8 mouse cellular contexts compared by ENCODE assay signal in genomic region chr8:119604996-119605395, GRCm38 (mm10). TPM values are rescaled to one million over a fixed set of nuclear protein-coding genes. Genes with fewer than 3 reads are reported as not detected.
DNase-seq lines count a peak whose midpoint lies in the region; ATAC-seq and TF ChIP-seq lines count a peak whose summit lies in the region.

Gene Taf1c (minus strand): TSS chr8:119605222.

- no peak for TF ChIP-seq EP300 in heart, postnatal 0 days (IDR thresholded peaks at IDR 0.05; ENCODE audit: low read depth)

- peak; percentile 48 for TF ChIP-seq CTCF in E14TG2a.4 (conservative IDR thresholded peaks at IDR 0.05; ENCODE audit: low read length)
- TF ChIP-seq CTCF in heart, postnatal 0 days (IDR thresholded peaks at IDR 0.05; ENCODE audit: low read depth): peak; percentile 86
- peak; percentile 77; the same call in 1 of the 2 replicates for TF ChIP-seq CTCF in testis, adult 2 months (IDR thresholded peaks at IDR 0.05; ENCODE audit: control insufficient read depth, insufficient read depth, insufficient replicate concordance, low read depth, low read length)

- H3K9ac ChIP-seq in forebrain, embryonic 12.5 days: peak within 1 kb of the TSS; percentile 77
- peak within 1 kb of the TSS; percentile 70 for H3K9ac ChIP-seq in heart, postnatal 0 days (replicated peaks; ENCODE audit: low read depth, low read length)
- peak within 1 kb of the TSS; percentile 90 for H3K9ac ChIP-seq in liver, embryonic 16.5 days (ENCODE audit: low read depth, low read length)
- peak within 1 kb of the TSS; percentile 80 for H3K9ac ChIP-seq in neural tube, embryonic 13.5 days

- H3K4me3 ChIP-seq in E14TG2a.4 (replicated peaks; ENCODE audit: low read length): peak within 1 kb of the TSS; percentile 89
- peak within 1 kb of the TSS; percentile 72 for H3K4me3 ChIP-seq in forebrain, embryonic 12.5 days (replicated peaks)
- H3K4me3 ChIP-seq in heart, postnatal 0 days (ENCODE audit: low read depth, low read length): peak within 1 kb of the TSS; percentile 73
- H3K4me3 ChIP-seq in liver, embryonic 16.5 days (ENCODE audit: low read depth, low read length): peak within 1 kb of the TSS; percentile 86
- peak within 1 kb of the TSS; percentile 70 for H3K4me3 ChIP-seq in neural tube, embryonic 13.5 days
- peak within 1 kb of the TSS; percentile 96 for H3K4me3 ChIP-seq in testis, adult 2 months (ENCODE audit: control insufficient read depth, low read depth, low read length)

- H3K27ac ChIP-seq in forebrain, embryonic 12.5 days: no peak within 1 kb of the TSS
- peak within 1 kb of the TSS; percentile 64 for H3K27ac ChIP-seq in heart, postnatal 0 days (ENCODE audit: low read depth)
- H3K27ac ChIP-seq in liver, embryonic 16.5 days (ENCODE audit: low read length): peak within 1 kb of the TSS; percentile 85
- no peak within 1 kb of the TSS for H3K27ac ChIP-seq in neural tube, embryonic 13.5 days (replicated peaks)
- peak within 1 kb of the TSS; percentile 87 for H3K27ac ChIP-seq in testis, adult 2 months (ENCODE audit: control insufficient read depth, insufficient read depth, low read depth, low read length)

- H3K4me2 ChIP-seq in forebrain, embryonic 12.5 days: peak within 1 kb of the TSS; percentile 86
- peak within 1 kb of the TSS; percentile 83 for H3K4me2 ChIP-seq in heart, postnatal 0 days (ENCODE audit: low read depth, low read length)
- peak within 1 kb of the TSS; percentile 89 for H3K4me2 ChIP-seq in liver, embryonic 16.5 days (ENCODE audit: low read depth, low read length)
- peak within 1 kb of the TSS; percentile 67 for H3K4me2 ChIP-seq in neural tube, embryonic 13.5 days

- no peaks in the 10 kb centered on the region for H3K27me3 ChIP-seq in E14TG2a.4 (ENCODE audit: insufficient read depth, low read length)
- H3K27me3 ChIP-seq in forebrain, embryonic 12.5 days: no peaks in the 10 kb centered on the region
- H3K27me3 ChIP-seq in heart, postnatal 0 days (ENCODE audit: control insufficient read depth, insufficient read depth, low read length): no peaks in the 10 kb centered on the region
- no peaks in the 10 kb centered on the region for H3K27me3 ChIP-seq in liver, embryonic 16.5 days (ENCODE audit: control insufficient read depth, insufficient read depth, low read depth, low read length)
- H3K27me3 ChIP-seq in neural tube, embryonic 13.5 days: no peaks in the 10 kb centered on the region
- H3K27me3 ChIP-seq in testis, adult 2 months (ENCODE audit: control insufficient read depth, insufficient read depth, low read length): no peaks in the 10 kb centered on the region

- peaks cover 37% of the 10 kb centered on the region for H3K36me3 ChIP-seq in E14TG2a.4 (ENCODE audit: insufficient read depth, low read length)
- H3K36me3 ChIP-seq in forebrain, embryonic 12.5 days (replicated peaks): peaks cover 29% of the 10 kb centered on the region
- H3K36me3 ChIP-seq in heart, postnatal 0 days (replicated peaks; ENCODE audit: control insufficient read depth, insufficient read depth, low read length): peaks cover 30% of the 10 kb centered on the region
- peaks cover 12% of the 10 kb centered on the region; the same call in 1 of the 2 replicates for H3K36me3 ChIP-seq in liver, embryonic 16.5 days (ENCODE audit: control insufficient read depth, insufficient read depth)
- H3K36me3 ChIP-seq in neural tube, embryonic 13.5 days: peaks cover 28% of the 10 kb centered on the region
- no peaks in the 10 kb centered on the region for H3K36me3 ChIP-seq in testis, adult 2 months (ENCODE audit: control insufficient read depth, insufficient read depth, low read length)

- under 1% methylated on average over 23 of the region's 23 CpGs for WGBS in forebrain, embryonic 12.5 days
- WGBS in heart, postnatal 0 days: under 1% methylated on average over 23 of the region's 23 CpGs
- under 1% methylated on average over 23 of the region's 23 CpGs for WGBS in liver, embryonic 16.5 days (ENCODE audit: insufficient replicate concordance)
- under 1% methylated on average over 23 of the region's 23 CpGs for WGBS in neural tube, embryonic 13.5 days

- DNase-seq in c-Kit-positive CD71-positive TER-119-positive erythroid progenitor cells, embryonic 14.5 days (ENCODE audit: low spot score): peak; percentile 91
- DNase-seq in heart, postnatal 0 days (ENCODE audit: low spot score): peak; percentile 89
- peak; percentile 96 to 97 for DNase-seq in kidney, postnatal 4 days

- peak; percentile 89 for ATAC-seq in forebrain, embryonic 12.5 days (ENCODE audit: low FRiP score)
- peak; percentile 88 for ATAC-seq in heart, postnatal 0 days (ENCODE audit: insufficient read depth, low read depth)
- ATAC-seq in liver, embryonic 16.5 days (ENCODE audit: low read depth): peak; percentile 90
- peak; percentile 79 for ATAC-seq in neural tube, embryonic 13.5 days (ENCODE audit: low read depth)

- H3K4me1 ChIP-seq in E14TG2a.4 (replicated peaks; ENCODE audit: low read depth, low read length): peaks cover 32% of the 10 kb centered on the region
- H3K4me1 ChIP-seq in forebrain, embryonic 12.5 days: peaks cover 12% of the 10 kb centered on the region
- peaks cover 8% of the 10 kb centered on the region; the same call in 1 of the 2 replicates for H3K4me1 ChIP-seq in heart, postnatal 0 days (ENCODE audit: control insufficient read depth, insufficient read depth)
- H3K4me1 ChIP-seq in liver, embryonic 16.5 days (ENCODE audit: control insufficient read depth, low read depth, low read length): peaks cover 15% of the 10 kb centered on the region
- peaks cover 11% of the 10 kb centered on the region for H3K4me1 ChIP-seq in neural tube, embryonic 13.5 days (replicated peaks)
- H3K4me1 ChIP-seq in testis, adult 2 months (ENCODE audit: control insufficient read depth, insufficient read depth, low read length): peaks cover 11% of the 10 kb centered on the region

- TF ChIP-seq POLR2A in testis, adult 2 months (IDR thresholded peaks at IDR 0.05; ENCODE audit: control insufficient read depth, low read depth, low read length): peak; percentile 58; the same call in 1 of the 2 replicates

- peaks cover 22% of the 10 kb centered on the region for H3K9me3 ChIP-seq in E14TG2a.4 (ENCODE audit: low read length)
- H3K9me3 ChIP-seq in forebrain, embryonic 12.5 days: no peaks in the 10 kb centered on the region
- H3K9me3 ChIP-seq in heart, postnatal 0 days (replicated peaks; ENCODE audit: control insufficient read depth, low read length): peaks cover 7% of the 10 kb centered on the region; the same call in 1 of the 2 replicates
- 0 out of 2 replicates have a peak, but pooled peaks cover 3% of the 10 kb centered on the region for H3K9me3 ChIP-seq in liver, embryonic 16.5 days (replicated peaks; ENCODE audit: control insufficient read depth, low read length)
- peaks cover 6% of the 10 kb centered on the region for H3K9me3 ChIP-seq in neural tube, embryonic 13.5 days

RNA-seq across cellular contexts. Expression of gene Taf1c, which starts in this region (rescaled TPM):
- polyA plus RNA-seq in forebrain, embryonic 12.5 days (2016; fragmentation: Nextera tagmentation; extraction: Ambion mirVana): 14.7 and 15.9 TPM in 2 replicates
- 5.3 and 5.6 TPM in 2 replicates for total RNA-seq in heart, postnatal 0 days (2014; rRNA removed; ENCODE audit: low replicate concordance)
- 3.4 and 3.7 TPM in 2 replicates for polyA plus RNA-seq in heart, postnatal 0 days (2015; fragmentation: Nextera tagmentation; extraction: Ambion mirVana)
- 5.3 and 5.5 TPM in 2 replicates for polyA plus RNA-seq in liver, embryonic 16.5 days (2015; fragmentation: Nextera tagmentation; extraction: Ambion mirVana)
- 13.5 and 14.7 TPM in 2 replicates for polyA plus RNA-seq in neural tube, embryonic 13.5 days (2015; fragmentation: Nextera tagmentation; extraction: Ambion mirVana)
- polyA plus RNA-seq in testis, adult 2 months (2012; rRNA removed): 6.3 and 6.9 TPM in 2 replicates

Comparison
In these comparisons a context has a peak if more than half of its experiments do, and no peak if none do; other contexts are left out.
1. H3K27ac ChIP-seq: peak in heart, postnatal 0 days (single experiment), liver, embryonic 16.5 days (single experiment) and testis, adult 2 months (single experiment); none in forebrain, embryonic 12.5 days (single experiment) and neural tube, embryonic 13.5 days (single experiment).
2. Peak in every context shown above with its lines, with median percentiles within 50 percentile points of each other: H3K4me3 ChIP-seq, CTCF ChIP-seq, DNase-seq, ATAC-seq, H3K4me2 ChIP-seq and H3K9ac ChIP-seq.